Mouse (Mus musculus) heart, postnatal 10 days (tissue): Measurements from ENCODE around the gene Tgfb2. TPM values are rescaled to one million over a fixed set of nuclear protein-coding genes. Genes with fewer than 3 reads are reported as not detected.

Source experiments
- DNase-seq, 2 experiments: peaks; one replicate each; pipeline ENCODE4 v3.0.0; 2021
- intact Hi-C: fragments of 180-260 bp; cut with DNase I; formaldehyde crosslinking; loops from one replicate; pipeline ENCODE4 v1.15.1; 2025
- total RNA-seq, 2 experiments: library from RNA; stranded (reverse); gene quantifications; 2 replicates each; pipeline ENCODE4 v1.2.3; 2021

Gene Tgfb2
- total RNA-seq = 10 to 100 TPM; 14.7 to 16.7 TPM

GRCm38 (mm10) chr1:186705915-186706248 lies at the start of gene Tgfb2:
Tgfb2 (minus strand) TSS chr1:186705989.
- peak in 1 of 2 experiments; percentile 56 for DNase-seq

DNA sequence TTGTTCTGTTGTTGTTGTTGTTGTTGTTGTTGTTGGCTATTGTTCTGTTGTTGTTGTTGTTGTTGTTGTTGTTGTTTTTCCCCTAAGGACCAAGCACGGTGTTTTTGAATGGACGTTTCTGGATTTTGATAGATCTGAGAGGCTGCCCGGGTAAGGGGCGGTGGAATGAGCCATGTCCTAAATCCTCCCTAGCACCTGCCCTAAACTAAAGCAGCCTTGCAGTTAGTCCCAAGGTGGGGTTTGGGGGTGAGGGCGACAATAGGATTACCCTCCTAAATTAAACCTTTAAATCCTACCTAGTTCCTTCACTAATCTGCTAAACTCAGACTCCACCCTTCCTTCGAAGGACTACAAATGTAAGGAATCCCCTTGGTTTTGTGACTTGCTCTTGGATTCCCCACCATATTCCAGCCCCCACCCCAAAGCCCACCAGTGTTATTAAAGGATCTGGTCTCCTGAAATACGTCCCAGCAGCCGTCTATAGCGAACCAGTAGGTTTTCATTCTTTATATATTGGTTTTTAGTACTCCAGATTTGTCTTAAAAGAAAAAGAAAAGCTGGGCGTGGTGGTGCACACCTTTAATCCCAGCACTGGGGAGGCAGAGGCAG lies 44.0 kb upstream of the Tgfb2 start:
- intact Hi-C loops = no loop called here
- no peak for DNase-seq

More at GRCm38 (mm10) chr1:186705915-186706248, at the start of gene Tgfb2:
- intact Hi-C loops = loop anchor here (5.0 kb wide), 1 partner anchor 299 kb away; no protein-coding TSS in a partner anchor

DNA sequence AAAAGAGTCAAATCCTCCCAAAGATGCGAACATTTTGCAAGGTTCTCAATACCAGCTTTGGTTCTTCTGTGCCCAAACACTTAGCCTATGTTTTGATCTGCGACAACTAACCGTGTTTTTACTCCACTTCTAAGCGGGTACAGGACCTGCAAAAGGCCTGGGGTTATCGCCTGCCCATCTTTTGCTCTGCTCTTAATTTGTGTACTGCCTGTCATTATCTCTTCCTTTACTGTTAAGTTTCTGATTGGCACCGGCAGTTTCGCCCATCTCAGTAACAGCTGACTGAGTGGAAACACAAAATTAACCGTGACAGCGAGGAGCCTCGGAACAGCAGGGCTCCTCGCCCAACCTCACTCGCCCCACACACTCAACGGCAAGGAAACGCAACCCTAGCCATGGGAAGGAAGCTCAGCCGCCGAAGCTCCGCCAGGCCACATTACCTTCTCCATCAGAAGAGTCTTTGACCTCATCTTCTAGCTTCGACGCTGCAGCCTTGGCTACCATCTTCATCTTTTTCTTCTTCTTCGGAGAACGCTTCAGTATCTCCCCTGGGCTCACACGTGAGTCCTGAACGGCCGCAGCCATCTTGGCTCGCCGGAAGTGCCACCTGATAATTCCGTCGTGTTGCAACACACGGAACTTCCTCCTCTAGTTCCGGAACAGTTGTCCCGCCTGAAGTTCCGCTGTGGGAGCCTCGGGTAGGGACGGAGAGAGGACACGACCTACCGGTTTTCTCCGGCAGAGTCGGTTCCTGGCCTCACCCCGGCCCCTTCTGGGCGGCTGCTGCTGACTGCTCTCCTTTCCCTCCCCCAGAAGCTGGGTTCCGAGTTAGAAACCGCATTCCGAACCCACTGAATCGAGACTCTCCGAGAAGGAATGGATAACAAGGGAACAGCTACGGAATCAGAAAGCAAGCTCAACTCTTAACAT lies 43.2 kb upstream of the Tgfb2 start, which contains the start of gene Rrp15:
TSS of gene Rrp15 (minus strand) at position 635 of the 930 bp plus-strand sequence.
- DNase-seq = peak; percentile 90 to 93
- intact Hi-C loops = no loop called here

- intact Hi-C loops = no loop called here
- DNase-seq = no peak
Measured at GRCm38 (mm10) chr1:186739828-186740227, 34.0 kb upstream of the Tgfb2 start.

DNA sequence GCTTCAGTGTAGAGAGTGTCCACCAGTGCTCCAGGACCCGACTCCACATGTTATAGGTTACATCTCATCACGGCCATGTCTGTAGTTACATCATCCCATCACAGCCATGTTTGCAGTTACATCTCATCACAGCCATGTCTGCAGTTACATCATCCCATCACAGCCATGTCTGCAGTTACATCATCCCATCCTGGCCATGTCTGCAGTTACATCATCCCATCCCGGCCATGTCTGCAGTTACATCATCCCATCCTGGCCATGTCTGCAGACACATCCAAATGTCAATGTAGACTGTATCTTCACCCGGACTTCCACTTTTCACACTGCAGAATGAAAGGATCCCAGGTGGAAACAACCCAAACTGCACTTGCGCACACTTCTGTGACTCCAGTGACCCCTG lies 29.7 kb upstream of the Tgfb2 start:
- intact Hi-C loops = no loop called here
- no peak for DNase-seq

GRCm38 (mm10) chr1:186733052-186733451 lies 27.3 kb upstream of the Tgfb2 start:
- intact Hi-C loops = no loop called here
- DNase-seq = no peak

DNA sequence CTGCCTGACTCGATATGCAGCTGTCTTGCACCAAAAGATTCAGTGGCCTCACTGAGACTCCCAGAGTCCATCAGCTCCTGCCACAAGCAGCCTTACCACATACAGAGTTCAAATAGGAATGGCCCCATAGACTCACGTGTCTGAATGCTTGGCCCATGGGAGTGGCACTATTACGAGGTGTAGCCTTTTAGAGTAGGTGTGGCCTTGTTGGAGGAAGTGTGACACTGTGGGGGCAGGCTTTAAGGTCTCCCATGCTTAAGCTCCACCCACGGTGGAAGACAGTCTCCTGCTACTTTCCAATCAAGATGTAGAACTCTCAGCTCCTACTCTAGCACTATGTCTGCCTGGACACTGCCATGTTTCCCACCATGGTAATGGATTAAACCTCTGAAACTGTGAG lies 23.0 kb upstream of the Tgfb2 start:
- no peak for DNase-seq
- intact Hi-C loops = no loop called here

DNA sequence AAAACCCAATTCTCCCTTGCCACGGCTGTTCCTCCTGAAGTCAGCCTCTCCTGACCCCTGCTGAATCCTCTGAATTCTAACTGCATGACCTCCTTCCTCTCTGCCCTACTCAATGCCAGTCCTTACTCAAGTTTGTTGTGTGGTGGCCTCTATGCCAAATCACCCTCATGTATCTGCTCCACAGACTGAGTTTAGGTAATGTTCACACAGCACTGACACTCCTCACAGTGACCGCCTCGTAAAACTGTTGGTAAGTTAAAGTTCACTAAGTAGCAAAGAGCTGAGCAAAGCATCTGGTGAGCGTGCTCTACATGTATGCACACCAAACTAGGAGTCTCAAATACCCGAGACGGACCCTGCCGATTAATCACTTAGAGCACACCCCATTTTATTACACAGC lies 20.3 kb upstream of the Tgfb2 start:
- no peak for DNase-seq
- intact Hi-C loops = no loop called here

DNA sequence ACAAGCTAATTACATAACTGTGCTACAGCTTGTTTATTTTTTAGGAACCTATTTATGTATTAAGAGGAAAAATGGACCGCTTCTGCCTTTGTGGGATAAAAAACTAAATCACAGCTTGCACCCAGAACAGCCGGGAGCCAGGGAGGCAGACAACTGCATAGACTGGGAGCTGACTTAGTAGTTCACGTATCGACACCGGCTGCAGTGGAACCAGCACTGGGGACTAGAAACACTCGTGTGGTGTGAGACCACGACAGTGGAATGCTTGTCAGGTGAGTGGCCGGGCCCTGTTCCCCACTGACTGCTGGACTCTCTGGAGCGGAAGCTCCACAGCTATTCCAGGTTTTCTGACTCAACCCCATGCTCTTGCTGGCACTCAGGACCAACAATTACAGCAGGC lies 16.5 kb upstream of the Tgfb2 start:
- DNase-seq = no peak
- intact Hi-C loops = loop anchor here (1.0 to 2.0 kb wide), 2 partner anchors 967 to 1040 kb away; no protein-coding TSS in a partner anchor

GRCm38 (mm10) chr1:186721846-186722245 lies 16.1 kb upstream of the Tgfb2 start:
- peak; percentile 83 to 91 for DNase-seq
- intact Hi-C loops = loop anchor here (1.0 to 2.0 kb wide), 3 partner anchors 967 to 1176 kb away; no protein-coding TSS in a partner anchor

DNA sequence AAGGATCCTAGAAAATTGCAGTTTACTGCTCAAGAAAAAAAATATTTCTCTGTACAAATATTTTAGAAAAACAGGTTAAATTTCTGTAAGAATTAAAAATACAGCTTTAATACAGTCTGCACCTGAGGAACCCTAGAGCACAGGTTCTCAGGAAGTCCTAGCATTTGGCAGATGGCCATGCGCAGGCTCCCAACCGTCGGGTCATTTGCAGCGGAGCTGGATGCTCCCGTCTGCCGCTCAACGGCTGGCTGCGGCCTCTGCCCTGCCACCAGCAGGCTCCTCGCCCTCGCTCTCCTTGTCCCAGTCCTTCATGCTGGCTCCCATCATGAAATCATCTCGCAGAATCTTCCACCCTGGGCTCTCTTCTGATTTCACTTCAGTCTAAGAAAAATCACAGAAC lies 15.4 kb upstream of the Tgfb2 start:
- intact Hi-C loops = loop anchor here (1.0 kb wide), 1 partner anchor 1175 kb away; no protein-coding TSS in a partner anchor
- DNase-seq = no peak

GRCm38 (mm10) chr1:186719708-186720107 lies 13.9 kb upstream of the Tgfb2 start:
- no peak for DNase-seq
- intact Hi-C loops = loop anchor here (5.0 to 10.0 kb wide), 2 partner anchors 327 to 705 kb away; no protein-coding TSS in a partner anchor

GRCm38 (mm10) chr1:186718881-186719280 lies 13.1 kb upstream of the Tgfb2 start:
- intact Hi-C loops = loop anchor here (5.0 to 10.0 kb wide), 2 partner anchors 327 to 704 kb away; no protein-coding TSS in a partner anchor
- peak; percentile 35 to 43 for DNase-seq

GRCm38 (mm10) chr1:186714980-186715896 lies 9.4 kb upstream of the Tgfb2 start:
- DNase-seq = peak in 1 of 2 experiments; percentile 27
- intact Hi-C loops = loop anchor here (5.0 to 10.0 kb wide), 4 partner anchors 258 to 700 kb away; no protein-coding TSS in a partner anchor

GRCm38 (mm10) chr1:186714215-186714614 lies 8.4 kb upstream of the Tgfb2 start:
- intact Hi-C loops = loop anchor here (5.0 to 10.0 kb wide), 3 partner anchors 257 to 699 kb away; no protein-coding TSS in a partner anchor
- DNase-seq = no peak

- intact Hi-C loops = loop anchor here (1.0 to 10.0 kb wide), 5 partner anchors 256 to 1030 kb away; no protein-coding TSS in a partner anchor
- DNase-seq = peak; percentile 46 to 76
Measured at GRCm38 (mm10) chr1:186712802-186713471, 7.1 kb upstream of the Tgfb2 start.

DNA sequence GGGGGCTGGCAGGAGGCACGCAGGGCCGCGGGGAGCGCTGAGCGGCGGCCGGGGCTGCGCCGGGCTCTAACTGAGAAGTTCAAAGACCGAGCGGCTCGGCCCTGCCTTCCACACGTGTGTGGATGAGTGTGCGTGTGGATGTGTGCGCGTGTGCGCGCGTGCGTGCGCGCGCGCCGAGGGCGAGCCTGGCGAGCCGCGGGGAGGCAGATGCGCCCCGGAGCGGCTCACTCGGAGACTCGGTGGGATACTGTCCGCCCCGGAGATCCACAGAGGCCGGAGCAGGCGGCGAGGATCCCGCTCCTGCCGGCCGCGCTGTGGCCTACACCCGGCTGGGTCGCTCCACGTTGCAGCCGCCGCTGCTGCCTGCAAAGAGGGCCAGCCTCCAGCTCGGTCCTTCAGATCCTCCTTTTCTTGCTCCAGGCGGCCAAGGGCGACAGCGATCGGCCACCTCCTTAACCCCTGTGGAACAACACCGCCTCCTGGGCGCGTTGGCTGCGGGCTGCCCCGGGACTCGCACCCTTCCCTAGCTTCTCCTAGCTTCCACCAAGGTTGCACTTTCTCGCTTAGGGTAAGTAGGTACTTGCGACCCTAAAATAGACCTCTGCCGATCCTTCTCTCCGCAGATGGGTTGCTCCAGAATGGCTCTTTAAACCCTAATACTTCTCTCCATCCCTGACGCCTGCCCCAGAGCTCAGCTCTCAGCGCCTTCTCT lies 430 bp downstream of the Tgfb2 start:
- DNase-seq = peak; percentile 78 to 81
- intact Hi-C loops = loop anchor here (5.0 kb wide), 1 partner anchor 298 kb away; no protein-coding TSS in a partner anchor

- intact Hi-C loops = loop anchor here (5.0 kb wide), 1 partner anchor 152 kb away; no protein-coding TSS in a partner anchor
Measured at GRCm38 (mm10) chr1:186703980-186704701, 1.6 kb downstream of the Tgfb2 start.

More at GRCm38 (mm10) chr1:186703980-186704701, 1.6 kb downstream of the Tgfb2 start:
- peak; percentile 55 to 63 for DNase-seq
